Comparison of ENCODE assay signal across 13 mouse cellular contexts in the genomic region with DNA sequence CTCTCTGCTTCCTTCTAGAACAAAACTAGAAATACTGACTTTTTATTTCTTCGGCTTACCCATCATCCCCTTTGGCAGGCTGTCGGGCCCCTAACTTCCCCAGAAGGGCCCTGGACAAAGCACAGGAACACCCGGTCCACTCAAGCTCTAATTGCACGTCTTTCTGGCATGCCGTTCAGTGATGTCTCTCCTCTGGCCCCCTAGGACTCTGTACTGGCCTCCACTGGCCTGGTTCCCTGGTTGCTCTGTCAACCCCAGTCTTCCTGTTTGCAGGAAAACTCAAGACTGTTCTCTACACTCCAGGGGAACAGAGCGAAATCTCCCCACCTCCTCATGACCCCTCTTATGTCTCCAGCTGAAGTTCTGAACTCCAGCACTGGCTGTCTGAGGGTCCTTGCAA. TPM values are rescaled to one million over a fixed set of nuclear protein-coding genes. Genes with fewer than 3 reads are reported as not detected.
DNase-seq lines count a peak whose midpoint lies in the region; ATAC-seq lines count a peak whose summit lies in the region.
"Had no signal": no experiment of that assay in that cellular context is flagged by ENCODE, and none has a peak within 500 bp of the region (broad histone marks: within the 10 kb centered on the region; RNA-seq: fewer than 3 reads in every experiment).

No protein-coding gene starts in this region.

- H3K9ac ChIP-seq in kidney, embryonic 16.5 days (replicated peaks; ENCODE audit: low read length) = 0 out of 2 replicates have a peak overlapping the region, but pooled peaks have one; percentile 2
- H3K9ac ChIP-seq in midbrain, embryonic 14.5 days (replicated peaks; ENCODE audit: low read length) = no peak overlapping the region

- intact Hi-C loops in gastrocnemius, postnatal 36 days (cut with DNase I) = no loop called here

- H3K27me3 ChIP-seq in kidney, embryonic 16.5 days (ENCODE audit: insufficient read depth, low read length) = no peaks in the 10 kb centered on the region
- H3K27me3 ChIP-seq in forebrain, embryonic 10.5 days (ENCODE audit: poor library complexity, severe bottlenecking) = no peaks in the 10 kb centered on the region
- no peaks in the 10 kb centered on the region for H3K27me3 ChIP-seq in midbrain, embryonic 14.5 days (ENCODE audit: control insufficient read depth, insufficient read depth, low read length)

- H3K4me3 ChIP-seq in kidney, embryonic 16.5 days (ENCODE audit: low read length) = no peak overlapping the region
- no peak overlapping the region; the same call in 1 of the 2 replicates for H3K4me3 ChIP-seq in forebrain, embryonic 10.5 days
- H3K4me3 ChIP-seq in midbrain, embryonic 14.5 days (replicated peaks; ENCODE audit: low read depth, low read length) = no peak overlapping the region

- no peak overlapping the region for H3K4me2 ChIP-seq in kidney, embryonic 16.5 days (replicated peaks; ENCODE audit: low read depth, low read length)
- peak overlapping the region; percentile 61 for H3K4me2 ChIP-seq in midbrain, embryonic 14.5 days (ENCODE audit: low read length)

- H3K27ac ChIP-seq in kidney, embryonic 16.5 days (ENCODE audit: low read length) = peak overlapping the region; percentile 67
- H3K27ac ChIP-seq in forebrain, embryonic 10.5 days = peak overlapping the region; percentile 91
- H3K27ac ChIP-seq in midbrain, embryonic 14.5 days (replicated peaks; ENCODE audit: low read depth, low read length) = peak overlapping the region; percentile 88

- WGBS in kidney, embryonic 16.5 days = 53% methylated on average over 6 of the region's 6 CpGs
- WGBS in forebrain, embryonic 10.5 days = 24% methylated on average over 6 of the region's 6 CpGs
- 17% methylated on average over 6 of the region's 6 CpGs for WGBS in midbrain, embryonic 14.5 days

- no peak for ATAC-seq in kidney, embryonic 16.5 days (ENCODE audit: low FRiP score, low TSS enrichment)
- no peak for ATAC-seq in midbrain, embryonic 14.5 days (ENCODE audit: low FRiP score, low TSS enrichment)

- H3K4me1 ChIP-seq in kidney, embryonic 16.5 days (ENCODE audit: insufficient read depth, low read length) = peaks cover 37% of the 10 kb centered on the region
- H3K4me1 ChIP-seq in forebrain, embryonic 10.5 days = peaks cover 78% of the 10 kb centered on the region
- peaks cover 42% of the 10 kb centered on the region for H3K4me1 ChIP-seq in midbrain, embryonic 14.5 days (ENCODE audit: control insufficient read depth, insufficient read depth, low read length)

- H3K36me3 ChIP-seq in kidney, embryonic 16.5 days (ENCODE audit: insufficient read depth, low read length) = no peaks in the 10 kb centered on the region
- no peaks in the 10 kb centered on the region for H3K36me3 ChIP-seq in forebrain, embryonic 10.5 days (replicated peaks)
- no peaks in the 10 kb centered on the region for H3K36me3 ChIP-seq in midbrain, embryonic 14.5 days (ENCODE audit: control insufficient read depth, insufficient read depth, low read length)

- H3K9me3 ChIP-seq in kidney, embryonic 16.5 days (ENCODE audit: low read length) = no peaks in the 10 kb centered on the region
- no peaks in the 10 kb centered on the region for H3K9me3 ChIP-seq in forebrain, embryonic 10.5 days
- H3K9me3 ChIP-seq in midbrain, embryonic 14.5 days (ENCODE audit: control insufficient read depth, low read length) = no peaks in the 10 kb centered on the region

- DNase-seq in kidney, postnatal 14 days = no peak
- DNase-seq in forebrain, embryonic 10.5 days (ENCODE audit: extremely low spot score, low spot score) = no peak
- peak; percentile 21 to 48 for DNase-seq in gastrocnemius, postnatal 36 days
- no peak for DNase-seq in midbrain, embryonic 14.5 days
- DNase-seq in T-cell, adult 2 months (ENCODE audit: low spot score) = no peak
- no peak for DNase-seq in testis, postnatal 10 days (ENCODE audit: low spot score)
- no peak for DNase-seq in right cerebral cortex, postnatal 25 days
- DNase-seq: adrenal gland, postnatal 25 days; embryo, embryonic 11 days; kidney, postnatal 4 days; lung, postnatal 36 days had no signal

RNA-seq across cellular contexts. Expression of a gene that starts 7.9 kb away (rescaled TPM):
- polyA plus RNA-seq in kidney, embryonic 16.5 days (2015; fragmentation: Nextera tagmentation; extraction: Ambion mirVana) = 0.64 and 0.66 TPM in 2 replicates
- polyA plus RNA-seq in forebrain, embryonic 10.5 days (2016; fragmentation: Nextera tagmentation; extraction: Ambion mirVana) = 0.51 and 0.84 TPM in 2 replicates
- total RNA-seq in gastrocnemius, postnatal 36 days (2021) = not detected
- polyA plus RNA-seq in midbrain, embryonic 14.5 days (2014; fragmentation: Nextera tagmentation; extraction: Ambion mirVana) = 0.18 TPM in 1 of 2 replicates, not detected in the other
- total RNA-seq: adrenal gland, postnatal 25 days; ES-E14 had no signal

RNA-seq across cellular contexts. Expression of a gene that starts 20.3 kb away (rescaled TPM):
- 1.8 and 2.4 TPM in 2 replicates for polyA plus RNA-seq in kidney, embryonic 16.5 days (2015; fragmentation: Nextera tagmentation; extraction: Ambion mirVana)
- polyA plus RNA-seq in forebrain, embryonic 10.5 days (2016; fragmentation: Nextera tagmentation; extraction: Ambion mirVana) = 0.21 TPM in 1 of 2 replicates, not detected in the other
- total RNA-seq in gastrocnemius, postnatal 36 days (2021) = not detected
- polyA plus RNA-seq in midbrain, embryonic 14.5 days (2014; fragmentation: Nextera tagmentation; extraction: Ambion mirVana) = 0.50 and 0.61 TPM in 2 replicates
- total RNA-seq: adrenal gland, postnatal 25 days; ES-E14 had no signal

RNA-seq across cellular contexts. Expression of a gene that starts 50.6 kb away (rescaled TPM):
- polyA plus RNA-seq in kidney, embryonic 16.5 days (2015; fragmentation: Nextera tagmentation; extraction: Ambion mirVana) = 0.12 and 0.14 TPM in 2 replicates
- polyA plus RNA-seq in forebrain, embryonic 10.5 days (2016; fragmentation: Nextera tagmentation; extraction: Ambion mirVana) = 2.9 and 3.4 TPM in 2 replicates
- not detected for total RNA-seq in gastrocnemius, postnatal 36 days (2021)
- polyA plus RNA-seq in midbrain, embryonic 14.5 days (2014; fragmentation: Nextera tagmentation; extraction: Ambion mirVana) = 0.98 and 1.2 TPM in 2 replicates
- total RNA-seq: ES-E14 had no signal

Comparison
In these comparisons a context has a peak if more than half of its experiments do, and no peak if none do; other contexts are left out.
1. DNase-seq: peak in gastrocnemius, postnatal 36 days (2 of 2); none in kidney, postnatal 14 days (single experiment), forebrain, embryonic 10.5 days (single experiment), midbrain, embryonic 14.5 days (single experiment), T-cell, adult 2 months (single experiment), testis, postnatal 10 days (single experiment) and right cerebral cortex, postnatal 25 days (single experiment).
2. Peak in every context shown above with its lines, with median percentiles within 50 percentile points of each other: H3K27ac ChIP-seq.